Mouse (Mus musculus) stomach, postnatal 0 days (tissue): ENCODE measurements around the gene Gm3486. TPM values are rescaled to one million over a fixed set of nuclear protein-coding genes. Genes with fewer than 3 reads are reported as not detected.
"Not testable (repeated sequence)": the region's sequence is repeated elsewhere in the genome, so short reads cannot be mapped to it uniquely, and the experiment has no call there.

ENCODE experiments used
- ATAC-seq: fragments of 200-750 bp; cut with Nextera tagmentation; 2 replicates; pipeline ENCODE4 v1.8.0; 2017; ENCODE audit not compliant: low FRiP score, low TSS enrichment
- DNase-seq: peaks from one replicate; pipeline ENCODE4 v3.0.0-alpha.2; 2016; ENCODE audit warnings: low spot score
- H3K27ac ChIP-seq: fragments of 300-500 bp; sonication (generic); replicated peaks from 2 replicates; pipeline ENCODE4 v1.5.1; 2014; ENCODE audit warnings: mild to moderate bottlenecking, control low read depth
- H3K27me3 ChIP-seq: fragments of 300-500 bp; sonication (generic); 2 replicates; pipeline ENCODE4 v1.6.1; 2014; ENCODE audit warnings: low read length; ENCODE audit not compliant: control insufficient read depth, insufficient read depth
- H3K36me3 ChIP-seq: fragments of 300-500 bp; sonication (generic); 2 replicates; pipeline ENCODE4 v1.6.1; 2014; ENCODE audit warnings: low read length, mixed read lengths; ENCODE audit not compliant: control insufficient read depth, insufficient read depth
- H3K4me1 ChIP-seq: fragments of 300-500 bp; sonication (generic); replicated peaks from 2 replicates; pipeline ENCODE4 v1.6.1; 2014; ENCODE audit warnings: antibody characterized with exemption; ENCODE audit not compliant: control insufficient read depth, insufficient read depth
- H3K4me2 ChIP-seq: fragments of 300-500 bp; sonication (generic); replicated peaks from 2 replicates; pipeline ENCODE4 v1.6.1; 2014; ENCODE audit warnings: low read depth, mild to moderate bottlenecking, control low read depth, moderate library complexity
- H3K4me3 ChIP-seq: fragments of 300-500 bp; sonication (generic); 2 replicates; pipeline ENCODE4 v1.5.1; 2014; ENCODE audit warnings: low read depth, low read length, control low read depth
- H3K9ac ChIP-seq: fragments of 300-500 bp; sonication (generic); 2 replicates; pipeline ENCODE4 v1.6.1; 2014; ENCODE audit warnings: mild to moderate bottlenecking, low read length, control low read depth, mixed read lengths
- H3K9me3 ChIP-seq: fragments of 300-500 bp; sonication (generic); 2 replicates; pipeline ENCODE4 v1.6.1; 2016; ENCODE audit warnings: low read length; ENCODE audit not compliant: control insufficient read depth
- WGBS: fragments of 180-500 bp; shearing (Covaris S2); extraction: QIAGEN DNeasy Blood & Tissue Kit; methylation state at CpG from one replicate; pipeline ENCODE4 v1.1.7; 2014; 5-methylcytosine and 5-hydroxymethylcytosine counted together
- polyA plus RNA-seq: library from polyadenylated mRNA; unstranded; fragments of >200 nt; fragmentation: Nextera tagmentation; extraction: Ambion mirVana; gene quantifications from 2 replicates; pipeline ENCODE4 v1.2.1, GENCODE M21; 2015

The Gm3486 gene
- polyA plus RNA-seq: not detected in 2 replicates

DNA sequence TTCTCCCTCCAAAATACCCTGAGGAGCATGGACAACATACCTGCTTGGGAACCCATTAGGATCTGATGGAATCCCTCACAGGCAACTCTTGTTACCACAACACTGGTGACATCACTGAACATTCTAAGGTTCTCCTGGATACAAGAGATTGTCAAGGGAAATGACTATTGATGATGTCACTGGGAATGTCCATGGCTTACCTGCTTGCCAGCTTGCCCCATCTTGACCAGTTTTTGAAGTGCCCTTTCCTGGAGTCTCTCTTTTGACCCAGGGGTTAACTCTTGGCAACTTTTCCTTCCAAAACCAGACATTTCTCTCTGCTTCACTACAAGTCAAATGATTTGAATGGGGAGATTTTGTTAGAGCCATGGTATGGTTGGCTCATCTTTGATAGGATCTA lies at the start of gene Gm3486:
Gene Gm3486 (minus strand): TSS at position 101 of the 400 bp plus-strand sequence.
- not testable (repeated sequence) for H3K4me3 ChIP-seq, H3K9me3 ChIP-seq, H3K27me3 ChIP-seq, H3K27ac ChIP-seq, H3K4me1 ChIP-seq, H3K4me2 ChIP-seq, H3K9ac ChIP-seq, ATAC-seq, DNase-seq, H3K36me3 ChIP-seq

GRCm38 (mm10) chr14:41524695-41525094 lies 35.4 kb upstream of the Gm3486 start:
- H3K9ac ChIP-seq, H3K4me1 ChIP-seq, H3K36me3 ChIP-seq, H3K4me3 ChIP-seq, H3K27ac ChIP-seq, H3K4me2 ChIP-seq, H3K27me3 ChIP-seq, H3K9me3 ChIP-seq, ATAC-seq: not testable (repeated sequence)
- peak; percentile 7 for DNase-seq
- WGBS: 69% methylated on average over 1 of the region's 1 CpGs

DNA sequence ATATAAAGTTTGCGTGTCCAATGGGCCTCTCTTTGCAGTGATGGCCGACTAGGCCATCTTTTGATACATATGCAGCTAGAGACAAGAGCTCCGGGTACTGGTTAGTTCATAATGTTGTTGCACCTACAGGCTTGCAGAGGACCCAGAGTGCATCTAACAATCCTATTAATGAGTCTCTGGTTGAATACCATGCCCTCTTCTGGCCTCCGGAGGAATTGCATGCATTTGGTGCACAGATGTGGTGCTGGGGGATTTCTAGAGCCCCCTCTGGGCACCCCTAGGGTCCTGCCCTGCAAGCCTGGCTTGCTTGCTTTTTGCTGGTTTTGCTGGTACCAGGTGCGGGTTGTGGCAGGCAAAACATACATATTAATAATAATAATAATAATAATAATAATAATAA lies 31.4 kb upstream of the Gm3486 start:
- H3K4me3 ChIP-seq, ATAC-seq, DNase-seq, H3K4me2 ChIP-seq, H3K36me3 ChIP-seq, H3K27me3 ChIP-seq, H3K27ac ChIP-seq, H3K9ac ChIP-seq, H3K9me3 ChIP-seq, H3K4me1 ChIP-seq: not testable (repeated sequence)
- 64% methylated on average over 5 of the region's 5 CpGs for WGBS

GRCm38 (mm10) chr14:41453418-41453817 lies 35.9 kb downstream of the Gm3486 start, which contains the start of gene Gm7954:
Gene Gm7954 (minus strand): TSS chr14:41453518.
- WGBS: no CpG with 5 or more reads among the region's 2 CpGs
- not testable (repeated sequence) for ATAC-seq, H3K27me3 ChIP-seq

More at GRCm38 (mm10) chr14:41453418-41453817, 35.9 kb downstream of the Gm3486 start, which contains the start of gene Gm7954:
- H3K36me3 ChIP-seq, H3K9ac ChIP-seq, DNase-seq, H3K4me2 ChIP-seq, H3K27ac ChIP-seq, H3K4me3 ChIP-seq, H3K9me3 ChIP-seq, H3K4me1 ChIP-seq: not testable (repeated sequence)

Other genes starting within 250 kb of the Gm3486 start
- gene Gm2832, start 210.7 kb downstream of the Gm3486 start, polyA plus RNA-seq: not detected in 2 replicates
- gene Gm5798, start 140.9 kb downstream of the Gm3486 start, polyA plus RNA-seq: not detected in 2 replicates
- not detected in 2 replicates for gene Gm7945, start 103.1 kb downstream of the Gm3486 start, polyA plus RNA-seq
- not detected in 2 replicates for gene Gm6482, start 81.2 kb downstream of the Gm3486 start, polyA plus RNA-seq
- not detected in 2 replicates for gene Gm7954, start 36.0 kb downstream of the Gm3486 start, polyA plus RNA-seq
- gene Gm7970, start 66.1 kb upstream of the Gm3486 start, polyA plus RNA-seq: not detected in 2 replicates
- gene 1700049E17Rik2, start 83.7 kb upstream of the Gm3486 start, polyA plus RNA-seq: not detected in 2 replicates
- gene Gm3072, start 135.1 kb upstream of the Gm3486 start, polyA plus RNA-seq: not detected in 2 replicates
- not detected in 2 replicates for gene Gm3676, start 157.0 kb upstream of the Gm3486 start, polyA plus RNA-seq
- gene Gm8068, start 212.4 kb upstream of the Gm3486 start, polyA plus RNA-seq: not detected in 2 replicates